Mouse (Mus musculus) hematopoietic multipotent progenitor cell, adult 10-12 weeks (in vitro differentiated cells): ENCODE data around the gene Acsm5. TPM values are rescaled to one million over a fixed set of nuclear protein-coding genes. Genes with fewer than 3 reads are reported as not detected.

Experiments
- polyA plus RNA-seq: library from polyadenylated mRNA; stranded (reverse); fragments of >175 nt; gene quantifications from 2 replicates; pipeline ENCODE4 v1.2.3, GENCODE M21; 2012; ENCODE audit warnings: low replicate concordance

The Acsm5 gene
- not detected in 2 replicates for polyA plus RNA-seq

GRCm38 (mm10) chr7:119519163-119519562 is at the start of gene Acsm5:
TSS of gene Acsm5 (plus strand) at chr7:119519463.

GRCm38 (mm10) chr7:119479256-119479655 is 40.0 kb upstream of the Acsm5 start, which contains the start of gene Umod:
TSS of gene Umod (minus strand) at chr7:119479282.

GRCm38 (mm10) chr7:119523389-119523788 is 4.1 kb downstream of the Acsm5 start, which contains the start of gene Pdilt:
TSS of gene Pdilt (minus strand) at chr7:119523489.

DNA sequence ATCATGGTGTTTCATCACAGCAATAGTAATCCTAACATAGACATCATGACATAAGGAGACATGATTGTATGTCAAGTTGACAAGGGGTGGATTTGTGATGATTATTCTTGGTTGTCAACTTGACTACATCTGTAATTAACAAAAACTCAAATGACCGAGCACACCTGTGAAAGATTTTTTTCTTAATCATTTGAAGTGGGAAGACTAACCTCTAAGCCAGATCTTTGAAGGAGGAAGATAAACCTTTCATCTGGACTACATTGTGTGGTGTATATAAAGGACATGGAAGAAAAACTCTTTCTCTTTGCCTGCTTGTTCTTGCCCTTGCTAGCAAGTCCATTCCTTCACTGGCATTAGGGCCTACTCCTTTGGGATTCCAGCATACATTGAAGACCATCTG is 34.8 kb downstream of the Acsm5 start, which contains the start of gene Acsm2:
TSS of gene Acsm2 (plus strand) at position 301 of the 400 bp plus-strand sequence.

Other genes starting within 250 kb of the Acsm5 start
- gene Gp2, start 60.2 kb upstream of the Acsm5 start, polyA plus RNA-seq, result 0.10 and 0.13 TPM in 2 replicates
- not detected in 2 replicates for gene Umod, start 40.2 kb upstream of the Acsm5 start, polyA plus RNA-seq
- gene Pdilt, start 4.0 kb downstream of the Acsm5 start, polyA plus RNA-seq, result not detected in 2 replicates
- gene Acsm2, start 34.9 kb downstream of the Acsm5 start, polyA plus RNA-seq, result not detected in 2 replicates
- gene Acsm1, start 87.6 kb downstream of the Acsm5 start, polyA plus RNA-seq, result not detected in 2 replicates
- not detected in 2 replicates for gene Acsm4, start 170.6 kb downstream of the Acsm5 start, polyA plus RNA-seq
- 21.2 and 42.4 TPM in 2 replicates for gene Thumpd1, start 201.3 kb downstream of the Acsm5 start, polyA plus RNA-seq
- not detected in 2 replicates for gene Acsm3, start 241.5 kb downstream of the Acsm5 start, polyA plus RNA-seq